Mouse (Mus musculus) ES-E14 (cell line): ENCODE data around the gene Arrb2. TPM values are rescaled to one million over a fixed set of nuclear protein-coding genes. Genes with fewer than 3 reads are reported as not detected.
"Not testable (repeated sequence)": the region's sequence is repeated elsewhere in the genome, so short reads cannot be mapped to it uniquely, and the experiment has no call there.

Experiments used
- DNase-seq: peaks from one replicate; pipeline ENCODE4 v3.0.0-alpha.2; 2013; ENCODE audit warnings: low read depth, low spot score
- H3K27ac ChIP-seq: 2 replicates; pipeline ENCODE4 v1.5.1; 2012; ENCODE audit warnings: low read depth, mild to moderate bottlenecking, low read length, moderate library complexity, mixed read lengths; ENCODE audit not compliant: poor library complexity, insufficient read depth, severe bottlenecking
- H3K36me3 ChIP-seq: 2 replicates; pipeline ENCODE4 v1.6.1; 2012; ENCODE audit warnings: mild to moderate bottlenecking, low read length, moderate library complexity, mixed read lengths; ENCODE audit not compliant: control insufficient read depth, poor library complexity, insufficient read depth, severe bottlenecking
- H3K4me1 ChIP-seq, 2 experiments: fragments of 150-350 bp in 1 of 2; sonication (generic) in 1 of 2; 2 replicates each; pipeline ENCODE4 v1.6.1; 2012; ENCODE audit warnings: low read length in 2 of 2, mild to moderate bottlenecking in 1 of 2, mixed read lengths in 1 of 2; ENCODE audit not compliant: control insufficient read depth in 2 of 2, insufficient read depth in 2 of 2, poor library complexity in 1 of 2
- H3K4me3 ChIP-seq, 2 experiments: fragments of 150-350 bp in 1 of 2; sonication (generic) in 1 of 2; 2 replicates each; pipeline ENCODE4 v1.5.1; 2012; ENCODE audit warnings: low read length in 2 of 2, low read depth in 1 of 2, mild to moderate bottlenecking in 1 of 2, mixed read lengths in 1 of 2; ENCODE audit not compliant: insufficient read depth in 1 of 2, poor library complexity in 1 of 2, severe bottlenecking in 1 of 2
- H3K9ac ChIP-seq: 2 replicates; pipeline ENCODE4 v1.6.1; 2012; ENCODE audit warnings: low read depth, mild to moderate bottlenecking, low read length, mixed read lengths; ENCODE audit not compliant: poor library complexity, insufficient read depth, severe bottlenecking
- H3K9me3 ChIP-seq: fragments of 150-350 bp; sonication (generic); 2 replicates; pipeline ENCODE4 v1.6.1; 2012; ENCODE audit warnings: low read depth, mild to moderate bottlenecking, low read length; ENCODE audit not compliant: control insufficient read depth, insufficient read depth
- CHD2 ChIP-seq: IDR thresholded peaks from 2 replicates; pipeline ENCODE4 v1.6.1; 2014; ENCODE audit warnings: mild to moderate bottlenecking, low read depth, low read length, inconsistent platforms
- HCFC1 ChIP-seq: IDR thresholded peaks from 2 replicates; pipeline ENCODE4 v1.6.1; 2012; ENCODE audit warnings: low read length, inconsistent platforms, borderline replicate concordance; ENCODE audit not compliant: insufficient read depth
- MAFK ChIP-seq: IDR thresholded peaks from 2 replicates; pipeline ENCODE4 v1.6.1; 2014; ENCODE audit warnings: mild to moderate bottlenecking, low read depth, low read length, inconsistent platforms; ENCODE audit not compliant: insufficient read depth
- ZC3H11A ChIP-seq: IDR thresholded peaks from 2 replicates; pipeline ENCODE4 v1.6.1; 2012; ENCODE audit warnings: low read depth, mild to moderate bottlenecking, inconsistent platforms, low read length, borderline replicate concordance
- ZNF384 ChIP-seq: IDR thresholded peaks from 2 replicates; pipeline ENCODE4 v1.6.1; 2012; ENCODE audit warnings: low read depth, low read length, inconsistent platforms
- in situ Hi-C, 2 experiments: fragments of 600-800 bp; cut with MboI; formaldehyde crosslinking; loops; one replicate each; pipeline ENCODE4 v1.15.1; 2025; ENCODE audit warnings: low sequenced_read_pairs in 2 of 2, inconsistent platforms in 1 of 2; ENCODE audit not compliant: unreplicated experiment in 2 of 2
- total RNA-seq: library from RNA; depleted of rRNA; stranded (reverse); fragments of 300-350 nt; gene quantifications from 2 replicates; pipeline ENCODE4 v1.2.3, GENCODE M21; 2012

Gene Arrb2
- total RNA-seq, 1 experiment, result 30.6 TPM

DNA sequence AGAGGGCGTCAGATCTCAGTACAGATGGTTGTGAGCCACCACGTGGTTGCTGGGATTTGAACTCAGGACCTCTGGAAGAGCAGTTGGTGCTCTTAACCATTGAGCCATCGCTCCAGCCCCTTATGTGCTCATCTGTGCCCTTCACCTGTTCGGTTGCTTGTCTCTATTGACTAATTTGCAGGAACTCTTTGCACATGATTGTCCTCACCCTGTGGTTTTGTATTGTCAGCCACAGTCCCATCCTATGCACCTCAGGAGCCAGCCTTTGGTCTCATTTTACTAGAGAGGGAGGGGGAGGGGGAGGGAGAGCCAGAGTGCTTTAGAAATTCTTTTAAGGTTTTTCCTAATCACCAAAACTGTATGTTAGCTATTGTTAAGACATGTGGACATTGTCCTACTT, 14.2 kb upstream of the Arrb2 start:
- TF ChIP-seq ZC3H11A (no peak), MAFK (no peak), ZNF384 (no peak), CHD2 (no peak), HCFC1 (no peak)
- Histone ChIP-seq H3K9ac (no peak overlapping the region), H3K4me3 (no peak overlapping the region), H3K9me3 (no peaks in the 10 kb centered on the region), H3K36me3 (no peaks in the 10 kb centered on the region), H3K27ac (no peak overlapping the region), H3K4me1 (no peaks in the 10 kb centered on the region)
- DNase-seq, result no peak
- in situ Hi-C loops, result loop anchor here in 1 of 2 experiments (5.0 kb wide), 1 partner anchor 84 kb away; no protein-coding TSS in a partner anchor

DNA sequence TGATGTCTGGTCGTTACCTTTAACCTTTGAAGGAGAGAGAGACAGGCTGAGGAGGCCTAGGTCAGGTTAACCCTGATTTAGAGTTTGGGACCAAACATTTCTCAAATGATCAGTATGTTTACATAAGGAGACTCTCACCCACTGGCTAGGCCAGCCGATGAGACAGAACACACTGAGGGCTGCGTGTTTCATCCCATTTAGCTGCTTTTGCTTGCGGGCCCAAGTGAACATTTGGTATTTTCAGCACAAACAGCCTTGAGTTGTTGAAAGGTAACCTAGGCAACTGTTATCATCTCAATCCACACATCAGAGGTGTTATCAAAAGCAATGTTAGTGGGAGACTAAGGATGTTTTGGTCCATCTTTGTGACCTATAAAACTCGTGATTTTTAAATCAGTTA, 12.9 kb upstream of the Arrb2 start:
- Histone ChIP-seq H3K4me3 (no peak overlapping the region), H3K27ac (no peak overlapping the region), H3K4me1 (no peaks in the 10 kb centered on the region), H3K36me3 (no peaks in the 10 kb centered on the region), H3K9me3 (no peaks in the 10 kb centered on the region), H3K9ac (no peak overlapping the region)
- in situ Hi-C loops, result loop anchor here in 1 of 2 experiments (5.0 kb wide), 1 partner anchor 83 kb away; no protein-coding TSS in a partner anchor
- TF ChIP-seq ZC3H11A, result no peak
- TF ChIP-seq HCFC1, result no peak
- TF ChIP-seq MAFK, result no peak
- no peak for TF ChIP-seq ZNF384
- no peak for TF ChIP-seq CHD2
- DNase-seq, result no peak

- not testable (repeated sequence) for H3K4me3 ChIP-seq
Observed at GRCm38 (mm10) chr11:70426598-70426997, 5.8 kb upstream of the Arrb2 start.

DNA sequence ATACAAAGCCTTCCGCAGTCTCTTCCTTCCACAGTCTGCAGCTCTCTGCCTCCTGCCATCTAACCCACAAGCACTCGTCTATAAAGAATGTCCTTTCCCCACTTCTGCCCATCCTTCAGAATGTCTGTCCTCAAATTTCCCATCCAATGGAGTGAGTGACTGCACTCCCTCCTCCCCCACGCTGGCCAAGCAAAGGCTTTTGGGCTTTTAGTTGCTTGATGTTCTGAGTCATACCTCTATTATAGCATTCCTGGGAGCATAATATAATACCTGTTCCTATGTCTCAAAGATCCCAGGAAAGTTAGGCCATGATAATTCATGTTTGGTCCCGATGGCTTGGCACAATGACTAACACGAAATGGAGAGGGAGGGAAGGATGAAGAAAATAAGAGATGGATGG, 861 bp upstream of the Arrb2 start:
- H3K27ac ChIP-seq, result no peak overlapping the region
- H3K9me3 ChIP-seq, result no peaks in the 10 kb centered on the region
- TF ChIP-seq ZNF384, result no peak
- no peak for TF ChIP-seq CHD2
- in situ Hi-C loops, result no loop called here
- H3K4me1 ChIP-seq, result peaks cover 2 to 13% of the 10 kb centered on the region in 2 experiments; a peak in 2 of 4 replicates
- peak overlapping the region; percentile 84 to 96; a peak in 3 of 4 replicates for H3K4me3 ChIP-seq
- peaks cover 7% of the 10 kb centered on the region; the same call in 1 of the 2 replicates for H3K36me3 ChIP-seq
- no peak for DNase-seq
- peak overlapping the region; percentile 83; the same call in 1 of the 2 replicates for H3K9ac ChIP-seq

More at GRCm38 (mm10) chr11:70426598-70426997, 5.8 kb upstream of the Arrb2 start:
- H3K4me1 ChIP-seq, H3K9me3 ChIP-seq, H3K9ac ChIP-seq, H3K27ac ChIP-seq, in situ Hi-C loops, H3K36me3 ChIP-seq, DNase-seq: not testable (repeated sequence)
- 0 out of 2 replicates have a peak, but pooled peaks have one; percentile 38 for TF ChIP-seq MAFK

DNA sequence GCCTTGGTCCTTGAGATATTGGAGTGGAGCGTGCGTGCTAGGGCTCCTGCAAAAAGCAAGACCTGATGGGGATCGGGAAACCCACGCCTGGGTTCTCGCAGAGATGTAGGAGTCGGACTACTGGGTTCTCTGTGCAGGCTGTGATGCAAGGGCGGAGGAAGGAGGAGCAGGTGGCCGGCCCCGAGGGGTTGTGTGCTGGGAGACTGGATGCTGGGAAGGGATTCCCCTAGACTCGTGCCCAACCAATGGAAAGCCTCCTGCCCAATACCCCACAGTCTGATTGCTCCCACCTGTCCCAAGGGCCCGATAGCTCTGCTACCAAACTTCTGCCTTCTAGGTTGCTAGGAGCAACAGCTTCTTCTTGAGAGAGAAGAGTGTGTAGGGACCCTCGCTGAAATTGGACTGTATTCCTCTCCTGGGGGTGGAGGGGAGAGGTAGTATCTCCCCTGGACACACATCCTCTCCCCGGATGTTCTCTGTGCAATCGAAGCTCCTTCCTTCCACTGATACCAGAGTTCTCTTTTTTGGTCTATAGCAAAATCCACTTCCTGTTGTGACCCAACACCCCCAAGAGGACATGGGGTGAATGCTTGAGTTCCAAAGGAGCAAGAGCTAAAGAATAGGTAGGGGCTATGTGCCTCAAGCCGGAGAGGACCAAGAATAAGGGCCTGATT, 597 bp downstream of the Arrb2 start:
- in situ Hi-C loops, result no loop called here
- peak overlapping the region; percentile 83 for H3K9ac ChIP-seq
- TF ChIP-seq CHD2 (no peak), MAFK (no peak), ZNF384 (no peak), ZC3H11A (no peak), HCFC1 (no peak)
- no peak overlapping the region; the same call in 1 of the 2 replicates for H3K27ac ChIP-seq
- no peaks in the 10 kb centered on the region for H3K9me3 ChIP-seq
- no peak for DNase-seq
- H3K4me1 ChIP-seq, result peaks cover 2 to 13% of the 10 kb centered on the region in 2 experiments; a peak in 2 of 4 replicates
- H3K36me3 ChIP-seq, result peaks cover 20% of the 10 kb centered on the region
- peak overlapping the region; percentile 84 to 96 for H3K4me3 ChIP-seq
